Mouse (Mus musculus) ES-Bruce4 (cell line): ENCODE data around the gene H2-M1. TPM values are rescaled to one million over a fixed set of nuclear protein-coding genes. Genes with fewer than 3 reads are reported as not detected.

Experiments used
- H3K27ac ChIP-seq: 2 replicates; pipeline ENCODE4 v1.5.1; 2012; ENCODE audit warnings: low read length, inconsistent platforms; ENCODE audit not compliant: insufficient read depth
- H3K27me3 ChIP-seq: 2 replicates; pipeline ENCODE4 v1.6.1; 2012; ENCODE audit warnings: mild to moderate bottlenecking, low read length, inconsistent platforms; ENCODE audit not compliant: control insufficient read depth, poor library complexity, insufficient read depth, severe bottlenecking
- H3K36me3 ChIP-seq: 2 replicates; pipeline ENCODE4 v1.6.1; 2012; ENCODE audit warnings: inconsistent platforms, mild to moderate bottlenecking, low read length, moderate library complexity; ENCODE audit not compliant: control insufficient read depth, poor library complexity, insufficient read depth, severe bottlenecking
- H3K4me1 ChIP-seq: one replicate; pipeline ENCODE4 v1.8.1; 2011; ENCODE audit warnings: low read length; ENCODE audit not compliant: control insufficient read depth, insufficient read depth
- H3K4me3 ChIP-seq: 2 replicates; pipeline ENCODE4 v1.5.1; 2011; ENCODE audit warnings: low read depth, mild to moderate bottlenecking, low read length
- H3K9ac ChIP-seq: 2 replicates; pipeline ENCODE4 v1.6.1; 2012; ENCODE audit warnings: low read depth, mild to moderate bottlenecking, inconsistent platforms; ENCODE audit not compliant: poor library complexity, severe bottlenecking
- H3K9me3 ChIP-seq: replicated peaks from 2 replicates; pipeline ENCODE4 v1.6.1; 2012; ENCODE audit warnings: mild to moderate bottlenecking, low read length, inconsistent platforms; ENCODE audit not compliant: control insufficient read depth, poor library complexity, insufficient read depth, severe bottlenecking
- CTCF ChIP-seq: IDR thresholded peaks from one replicate; pipeline ENCODE4 v1.8.1; 2011; ENCODE audit warnings: low read depth, low read length
- EP300 ChIP-seq: IDR thresholded peaks from 2 replicates; pipeline ENCODE4 v1.6.1; 2011; ENCODE audit warnings: low read depth, low read length; ENCODE audit not compliant: insufficient read depth
- POLR2A ChIP-seq: IDR thresholded peaks from one replicate; pipeline ENCODE4 v1.8.1; 2011; ENCODE audit warnings: low read length; ENCODE audit not compliant: insufficient read depth
- polyA plus RNA-seq: library from polyadenylated mRNA; stranded (reverse); fragments of >200 nt; gene quantifications from 2 replicates; pipeline ENCODE4 v1.2.4, GENCODE M21; 2011; ENCODE audit warnings: low read depth; ENCODE audit not compliant: missing spikeins, insufficient read depth, insufficient read length

The H2-M1 gene
- not detected in 2 replicates for polyA plus RNA-seq

GRCm38 (mm10) chr17:36672119-36672518 lies at the start of gene H2-M1:
Gene H2-M1, minus strand, starts transcription at chr17:36672219.
- Histone ChIP-seq H3K9me3 (no peaks in the 10 kb centered on the region), H3K27me3 (no peaks in the 10 kb centered on the region), H3K9ac (no peak within 1 kb of the TSS), H3K36me3 (no peaks in the 10 kb centered on the region), H3K27ac (no peak within 1 kb of the TSS), H3K4me3 (no peak within 1 kb of the TSS), H3K4me1 (no peaks in the 10 kb centered on the region)
- TF ChIP-seq POLR2A (no peak), CTCF (no peak), EP300 (no peak)

DNA sequence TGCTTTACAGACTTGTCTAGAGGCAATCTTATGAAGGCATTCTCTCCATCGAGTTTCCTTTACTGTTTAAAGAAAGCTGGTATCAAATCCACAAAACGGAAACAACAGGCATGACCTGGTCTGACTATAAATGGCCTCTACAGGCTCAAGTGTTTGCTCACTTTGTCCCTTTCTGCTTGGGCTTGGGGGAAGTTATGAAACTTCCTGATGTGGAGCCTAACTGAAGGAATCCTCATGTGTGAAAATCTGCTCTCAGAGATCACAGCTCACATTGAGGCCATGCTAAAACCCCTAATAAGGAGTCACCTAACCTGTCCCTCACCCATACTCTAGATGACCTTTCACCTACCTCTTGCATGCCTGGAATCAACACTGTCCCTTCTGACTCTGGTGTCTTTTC lies 25.7 kb upstream of the H2-M1 start:
- no peaks in the 10 kb centered on the region for H3K9me3 ChIP-seq
- no peak overlapping the region for H3K4me3 ChIP-seq
- no peak overlapping the region for H3K27ac ChIP-seq
- no peaks in the 10 kb centered on the region for H3K4me1 ChIP-seq
- TF ChIP-seq EP300 (no peak), POLR2A (no peak), CTCF (no peak)
- H3K9ac ChIP-seq: no peak overlapping the region
- no peaks in the 10 kb centered on the region for H3K27me3 ChIP-seq
- no peaks in the 10 kb centered on the region for H3K36me3 ChIP-seq

GRCm38 (mm10) chr17:36642566-36642965 lies 29.5 kb downstream of the H2-M1 start, which contains the start of gene H2-M9:
Gene H2-M9, minus strand, starts transcription at chr17:36642666.
- Histone ChIP-seq H3K27me3 (no peaks in the 10 kb centered on the region), H3K9me3 (no peaks in the 10 kb centered on the region), H3K27ac (no peak within 1 kb of the TSS), H3K4me1 (no peaks in the 10 kb centered on the region), H3K36me3 (no peaks in the 10 kb centered on the region), H3K9ac (no peak within 1 kb of the TSS), H3K4me3 (no peak within 1 kb of the TSS)
- TF ChIP-seq CTCF (no peak), POLR2A (no peak), EP300 (no peak)

Other genes with a start within 250 kb of the H2-M1 start
- not detected in 2 replicates for gene H2-M10.4, start 209.9 kb downstream of the H2-M1 start, polyA plus RNA-seq
- gene H2-M11, start 125.1 kb downstream of the H2-M1 start, polyA plus RNA-seq: not detected in 2 replicates
- gene H2-M9, start 29.6 kb downstream of the H2-M1 start, polyA plus RNA-seq: not detected in 2 replicates
- not detected in 2 replicates for gene H2-M10.5, start 100.7 kb upstream of the H2-M1 start, polyA plus RNA-seq
- gene H2-M10.6, start 140.0 kb upstream of the H2-M1 start, polyA plus RNA-seq: not detected in 2 replicates
- gene Trim26, start 164.9 kb upstream of the H2-M1 start, polyA plus RNA-seq: 46.2 and 53.2 TPM in 2 replicates
- not detected in 2 replicates for gene Trim15, start 195.0 kb upstream of the H2-M1 start, polyA plus RNA-seq
- gene Trim10, start 197.4 kb upstream of the H2-M1 start, polyA plus RNA-seq: not detected in 2 replicates
- gene Trim40, start 217.9 kb upstream of the H2-M1 start, polyA plus RNA-seq: 0.41 TPM in 1 of 2 replicates, not detected in the other
- not detected in 2 replicates for gene Trim31, start 225.9 kb upstream of the H2-M1 start, polyA plus RNA-seq